Mouse (Mus musculus): ENCODE results near the gene Wbp1l. TPM values are rescaled to one million over a fixed set of nuclear protein-coding genes. Genes with fewer than 3 reads are reported as not detected.

Gene Wbp1l
- polyA plus RNA-seq (2012; rRNA removed) = 44.0 and 54.1 TPM in 2 replicates
- 42.6 and 43.8 TPM in 2 replicates for polyA plus RNA-seq (2014; fragmentation: Nextera tagmentation; extraction: Ambion mirVana)

- peaks cover 23% of the 10 kb centered on the region for H3K36me3 ChIP-seq (ENCODE audit: control insufficient read depth, insufficient read depth, low read length)
- H3K9ac ChIP-seq (ENCODE audit: low read depth, low read length, severe bottlenecking) = peak within 1 kb of the TSS; percentile 77
- TF ChIP-seq POLR2A (IDR thresholded peaks at IDR 0.05; ENCODE audit: borderline replicate concordance, extremely low read depth, insufficient read depth, insufficient read length) = 0 out of 2 replicates have a peak, but pooled peaks have one; percentile 45
- no peak within 1 kb of the TSS for H3K27ac ChIP-seq (replicated peaks; ENCODE audit: low read depth, low read length)
- peak; percentile 99 for DNase-seq (ENCODE audit: low spot score)
- H3K27me3 ChIP-seq (ENCODE audit: control insufficient read depth, insufficient read depth, low read length) = no peaks in the 10 kb centered on the region
- H3K4me1 ChIP-seq (ENCODE audit: control insufficient read depth, insufficient read depth, low read length) = peaks cover 10% of the 10 kb centered on the region; the same call in 1 of the 2 replicates
- peak within 1 kb of the TSS; percentile 88 for H3K4me2 ChIP-seq (replicated peaks; ENCODE audit: low read depth, low read length, severe bottlenecking)
- ATAC-seq (ENCODE audit: low FRiP score, low read depth) = peak; percentile 99
- under 1% methylated on average over 19 of the region's 22 CpGs for WGBS
- peak within 1 kb of the TSS; percentile 80 for H3K4me3 ChIP-seq (replicated peaks; ENCODE audit: low read length)
- H3K9me3 ChIP-seq (ENCODE audit: control insufficient read depth, low read length) = no peaks in the 10 kb centered on the region
These were observed at the start of gene Wbp1l for GRCm38 (mm10) chr19:46598720-46599252. Wbp1l (plus strand) TSS chr19:46599084.

GRCm38 (mm10) chr19:46550385-46550784, 48.5 kb upstream of the Wbp1l start:
- Histone ChIP-seq H3K27me3 (ENCODE audit: control insufficient read depth, insufficient read depth, low read length) (no peaks in the 10 kb centered on the region), H3K36me3 (ENCODE audit: control insufficient read depth, insufficient read depth, low read length) (peaks cover 54% of the 10 kb centered on the region), H3K4me3 (replicated peaks; ENCODE audit: low read length) (no peak overlapping the region), H3K4me2 (replicated peaks; ENCODE audit: low read depth, low read length, severe bottlenecking) (no peak overlapping the region), H3K4me1 (ENCODE audit: control insufficient read depth, insufficient read depth, low read length) (no peaks in the 10 kb centered on the region), H3K9me3 (ENCODE audit: control insufficient read depth, low read length) (no peaks in the 10 kb centered on the region), H3K9ac (ENCODE audit: low read depth, low read length, severe bottlenecking) (no peak overlapping the region), H3K27ac (replicated peaks; ENCODE audit: low read depth, low read length) (no peak overlapping the region)
- DNase-seq (ENCODE audit: low spot score) (no peak), ATAC-seq (ENCODE audit: low FRiP score, low read depth) (no peak)
- no peak for TF ChIP-seq POLR2A (IDR thresholded peaks at IDR 0.05; ENCODE audit: borderline replicate concordance, extremely low read depth, insufficient read depth, insufficient read length)
- 94% methylated on average over 4 of the region's 4 CpGs for WGBS

- Histone ChIP-seq H3K27ac (replicated peaks; ENCODE audit: low read depth, low read length) (no peak overlapping the region), H3K4me3 (replicated peaks; ENCODE audit: low read length) (no peak overlapping the region), H3K9me3 (ENCODE audit: control insufficient read depth, low read length) (no peaks in the 10 kb centered on the region), H3K36me3 (ENCODE audit: control insufficient read depth, insufficient read depth, low read length) (peaks cover 55% of the 10 kb centered on the region), H3K9ac (ENCODE audit: low read depth, low read length, severe bottlenecking) (no peak overlapping the region), H3K27me3 (ENCODE audit: control insufficient read depth, insufficient read depth, low read length) (no peaks in the 10 kb centered on the region), H3K4me1 (ENCODE audit: control insufficient read depth, insufficient read depth, low read length) (no peaks in the 10 kb centered on the region), H3K4me2 (replicated peaks; ENCODE audit: low read depth, low read length, severe bottlenecking) (no peak overlapping the region)
- no peak for TF ChIP-seq POLR2A (IDR thresholded peaks at IDR 0.05; ENCODE audit: borderline replicate concordance, extremely low read depth, insufficient read depth, insufficient read length)
- DNase-seq (ENCODE audit: low spot score) (no peak), ATAC-seq (ENCODE audit: low FRiP score, low read depth) (no peak)
- WGBS = 91% methylated on average over 3 of the region's 4 CpGs
These were observed 46.4 kb upstream of the Wbp1l start for GRCm38 (mm10) chr19:46552496-46552895.

GRCm38 (mm10) chr19:46553541-46553955, 45.3 kb upstream of the Wbp1l start:
- DNase-seq (ENCODE audit: low spot score) (peak; percentile 42), ATAC-seq (ENCODE audit: low FRiP score, low read depth) (no peak)
- no peaks in the 10 kb centered on the region for H3K27me3 ChIP-seq (ENCODE audit: control insufficient read depth, insufficient read depth, low read length)
- 75% methylated on average over 11 of the region's 11 CpGs for WGBS
- no peaks in the 10 kb centered on the region for H3K9me3 ChIP-seq (ENCODE audit: control insufficient read depth, low read length)
- TF ChIP-seq POLR2A (IDR thresholded peaks at IDR 0.05; ENCODE audit: borderline replicate concordance, extremely low read depth, insufficient read depth, insufficient read length) = no peak
- H3K27ac ChIP-seq (replicated peaks; ENCODE audit: low read depth, low read length) = no peak overlapping the region
- no peaks in the 10 kb centered on the region for H3K4me1 ChIP-seq (ENCODE audit: control insufficient read depth, insufficient read depth, low read length)
- peaks cover 55% of the 10 kb centered on the region for H3K36me3 ChIP-seq (ENCODE audit: control insufficient read depth, insufficient read depth, low read length)
- no peak overlapping the region for H3K4me2 ChIP-seq (replicated peaks; ENCODE audit: low read depth, low read length, severe bottlenecking)
- no peak overlapping the region for H3K4me3 ChIP-seq (replicated peaks; ENCODE audit: low read length)
- H3K9ac ChIP-seq (ENCODE audit: low read depth, low read length, severe bottlenecking) = no peak overlapping the region

- H3K4me2 ChIP-seq (replicated peaks; ENCODE audit: low read depth, low read length, severe bottlenecking) = no peak overlapping the region
- no peaks in the 10 kb centered on the region for H3K4me1 ChIP-seq (ENCODE audit: control insufficient read depth, insufficient read depth, low read length)
- H3K9ac ChIP-seq (ENCODE audit: low read depth, low read length, severe bottlenecking) = no peak overlapping the region
- 72% methylated on average over 8 of the region's 8 CpGs for WGBS
- DNase-seq (ENCODE audit: low spot score) (no peak), ATAC-seq (ENCODE audit: low FRiP score, low read depth) (no peak)
- no peak for TF ChIP-seq POLR2A (IDR thresholded peaks at IDR 0.05; ENCODE audit: borderline replicate concordance, extremely low read depth, insufficient read depth, insufficient read length)
- no peak overlapping the region for H3K4me3 ChIP-seq (replicated peaks; ENCODE audit: low read length)
- no peaks in the 10 kb centered on the region for H3K9me3 ChIP-seq (ENCODE audit: control insufficient read depth, low read length)
- no peaks in the 10 kb centered on the region for H3K27me3 ChIP-seq (ENCODE audit: control insufficient read depth, insufficient read depth, low read length)
- H3K36me3 ChIP-seq (ENCODE audit: control insufficient read depth, insufficient read depth, low read length) = peaks cover 23% of the 10 kb centered on the region
- no peak overlapping the region for H3K27ac ChIP-seq (replicated peaks; ENCODE audit: low read depth, low read length)
These were observed 40.9 kb upstream of the Wbp1l start for GRCm38 (mm10) chr19:46558009-46558408.

Data from limb, embryonic 14.5 days (tissue).